Mouse (Mus musculus): ENCODE results near the gene Sycp3. TPM values are rescaled to one million over a fixed set of nuclear protein-coding genes. Genes with fewer than 3 reads are reported as not detected.
"Not testable (repeated sequence)": the region's sequence is repeated elsewhere in the genome, so short reads cannot be mapped to it uniquely, and the experiment has no call there.

Gene Sycp3
- polyA plus RNA-seq, 1 experiment, result not detected

DNA sequence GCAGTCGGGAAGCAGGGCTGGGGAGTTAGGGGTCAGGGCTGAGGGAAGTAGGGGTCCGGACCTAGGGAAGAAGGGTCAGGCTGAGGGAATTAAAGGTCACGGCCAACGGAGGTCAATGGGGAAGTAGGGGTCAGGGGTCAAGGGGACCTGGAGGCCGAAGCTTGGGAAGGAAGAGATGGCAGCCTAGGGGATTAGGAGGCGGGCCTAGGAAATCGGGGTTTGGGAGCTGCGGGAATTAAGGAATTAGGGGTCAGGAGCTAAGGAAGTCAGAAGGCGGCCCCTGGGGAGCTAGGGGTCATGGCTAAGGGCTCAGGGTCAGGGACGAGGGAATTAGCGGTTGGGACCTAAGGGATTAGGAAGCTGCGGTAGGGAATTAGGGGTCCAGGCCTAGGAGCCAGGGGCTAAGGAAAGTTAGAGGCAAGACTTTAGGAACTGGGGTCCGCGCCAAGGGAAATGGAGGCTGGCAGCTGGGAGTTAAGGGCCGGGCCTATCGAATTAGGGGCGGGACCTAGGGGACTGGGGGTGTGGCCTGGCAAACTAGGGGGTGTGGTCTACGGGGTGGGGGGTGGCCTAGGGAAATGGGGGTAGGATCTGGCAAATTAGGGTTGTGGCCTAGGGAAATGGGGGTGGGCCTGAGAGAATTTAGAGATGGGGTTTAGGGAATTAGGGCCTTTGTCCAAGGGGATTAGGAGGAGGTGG is 902 bp downstream of the Sycp3 start:
- Histone ChIP-seq H3K27me3 (ENCODE audit: control insufficient read depth, insufficient read depth, low read length) (no peaks in the 10 kb centered on the region), H3K4me1 (replicated peaks; ENCODE audit: control insufficient read depth, insufficient read depth, low read length) (no peaks in the 10 kb centered on the region), H3K4me3 (ENCODE audit: control insufficient read depth, insufficient read depth, low read length) (no peak overlapping the region), H3K27ac (ENCODE audit: control insufficient read depth, insufficient read depth, low read length) (no peak overlapping the region), H3K36me3 (ENCODE audit: control insufficient read depth, insufficient read depth, low read length) (no peaks in the 10 kb centered on the region)
- no peak for DNase-seq
- 95% methylated on average over 18 of the region's 18 CpGs for WGBS
- no peak for TF ChIP-seq CTCF (IDR thresholded peaks at IDR 0.05; ENCODE audit: borderline replicate concordance, control insufficient read depth, extremely low read depth, insufficient read depth, low read length, poor library complexity)
- TF ChIP-seq POLR2A (IDR thresholded peaks at IDR 0.05; ENCODE audit: control insufficient read depth, extremely low read depth, insufficient read depth, low read length, poor library complexity), result no peak

DNA sequence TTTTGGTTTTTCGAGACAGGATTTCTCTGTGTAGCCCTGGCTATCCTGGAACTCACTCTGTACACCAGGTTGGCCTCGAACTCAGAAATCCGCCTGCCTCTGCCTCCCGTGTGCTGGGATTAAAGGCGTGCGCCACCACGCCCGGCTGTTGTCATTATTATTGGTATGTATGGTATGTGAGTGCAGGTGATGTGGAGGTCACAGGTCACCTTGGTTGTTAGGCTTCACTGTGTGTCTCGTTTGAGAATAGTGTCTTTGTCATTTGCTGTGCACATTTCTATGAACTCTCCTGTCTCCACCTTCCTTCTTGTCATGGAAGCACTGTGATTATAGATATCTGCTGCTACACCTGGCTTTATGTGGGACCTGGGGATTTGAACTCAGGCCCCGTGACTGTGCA is 23.5 kb downstream of the Sycp3 start:
- not testable (repeated sequence) for H3K36me3 ChIP-seq (ENCODE audit: control insufficient read depth, insufficient read depth, low read length); DNase-seq; H3K4me1 ChIP-seq (replicated peaks; ENCODE audit: control insufficient read depth, insufficient read depth, low read length); H3K4me3 ChIP-seq (ENCODE audit: control insufficient read depth, insufficient read depth, low read length); H3K27me3 ChIP-seq (ENCODE audit: control insufficient read depth, insufficient read depth, low read length); H3K27ac ChIP-seq (ENCODE audit: control insufficient read depth, insufficient read depth, low read length)
- 95% methylated on average over 10 of the region's 10 CpGs for WGBS

DNA sequence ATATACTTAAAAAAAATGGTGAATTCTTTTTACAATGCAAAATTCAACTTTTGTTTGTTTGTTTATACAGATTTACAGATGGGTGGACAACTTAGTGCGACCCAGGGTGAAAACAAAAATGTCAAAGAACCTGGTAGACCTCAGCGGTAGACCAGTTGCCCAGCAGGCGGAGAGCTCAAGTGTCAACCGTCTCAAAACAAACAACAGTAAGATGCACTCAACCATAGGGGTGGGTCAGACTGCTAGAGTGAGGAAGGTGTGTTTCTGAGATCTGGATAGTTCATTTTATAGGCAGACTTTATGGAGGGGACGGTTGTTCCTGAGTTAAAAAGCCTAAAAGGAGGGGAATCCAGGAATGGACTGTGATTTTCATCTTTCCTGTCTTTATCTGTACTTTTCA is 29.3 kb downstream of the Sycp3 start:
- H3K27ac ChIP-seq (ENCODE audit: control insufficient read depth, insufficient read depth, low read length), result no peak overlapping the region
- no peaks in the 10 kb centered on the region for H3K4me1 ChIP-seq (replicated peaks; ENCODE audit: control insufficient read depth, insufficient read depth, low read length)
- H3K27me3 ChIP-seq (ENCODE audit: control insufficient read depth, insufficient read depth, low read length), result no peaks in the 10 kb centered on the region
- TF ChIP-seq CTCF (IDR thresholded peaks at IDR 0.05; ENCODE audit: borderline replicate concordance, control insufficient read depth, extremely low read depth, insufficient read depth, low read length, poor library complexity) (no peak), POLR2A (IDR thresholded peaks at IDR 0.05; ENCODE audit: control insufficient read depth, extremely low read depth, insufficient read depth, low read length, poor library complexity) (no peak)
- WGBS, result 97% methylated on average over 5 of the region's 5 CpGs
- H3K4me3 ChIP-seq (ENCODE audit: control insufficient read depth, insufficient read depth, low read length), result no peak overlapping the region
- DNase-seq, result no peak
- no peaks in the 10 kb centered on the region for H3K36me3 ChIP-seq (ENCODE audit: control insufficient read depth, insufficient read depth, low read length)

DNA sequence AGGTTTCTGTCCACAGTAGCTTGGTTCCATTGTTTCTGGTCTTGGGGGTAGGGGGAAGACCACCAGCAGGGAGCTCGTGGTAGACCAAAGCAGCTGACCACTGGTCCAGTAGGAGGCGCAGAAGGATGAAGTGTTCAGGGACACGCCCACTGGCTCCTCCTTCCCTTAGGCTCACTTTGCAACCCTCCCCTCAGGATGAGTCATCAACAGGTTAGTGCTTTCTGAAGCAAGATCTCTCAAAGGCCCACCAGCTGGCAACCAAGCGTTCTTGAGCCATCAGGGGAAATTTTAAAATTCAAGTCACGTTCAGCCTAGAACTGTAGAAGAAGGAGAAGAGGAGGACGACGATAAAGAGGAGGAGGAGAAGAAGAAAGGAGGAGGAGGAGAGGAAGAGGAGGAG is 32.3 kb downstream of the Sycp3 start:
- DNase-seq, result no peak
- Histone ChIP-seq H3K36me3 (ENCODE audit: control insufficient read depth, insufficient read depth, low read length) (no peaks in the 10 kb centered on the region), H3K4me3 (ENCODE audit: control insufficient read depth, insufficient read depth, low read length) (no peak overlapping the region), H3K4me1 (replicated peaks; ENCODE audit: control insufficient read depth, insufficient read depth, low read length) (no peaks in the 10 kb centered on the region; the same call in 1 of the 2 replicates), H3K27me3 (ENCODE audit: control insufficient read depth, insufficient read depth, low read length) (no peaks in the 10 kb centered on the region), H3K27ac (ENCODE audit: control insufficient read depth, insufficient read depth, low read length) (no peak overlapping the region)
- TF ChIP-seq POLR2A (IDR thresholded peaks at IDR 0.05; ENCODE audit: control insufficient read depth, extremely low read depth, insufficient read depth, low read length, poor library complexity), result no peak
- TF ChIP-seq CTCF (IDR thresholded peaks at IDR 0.05; ENCODE audit: borderline replicate concordance, control insufficient read depth, extremely low read depth, insufficient read depth, low read length, poor library complexity), result no peak
- 85% methylated on average over 7 of the region's 7 CpGs for WGBS

DNA sequence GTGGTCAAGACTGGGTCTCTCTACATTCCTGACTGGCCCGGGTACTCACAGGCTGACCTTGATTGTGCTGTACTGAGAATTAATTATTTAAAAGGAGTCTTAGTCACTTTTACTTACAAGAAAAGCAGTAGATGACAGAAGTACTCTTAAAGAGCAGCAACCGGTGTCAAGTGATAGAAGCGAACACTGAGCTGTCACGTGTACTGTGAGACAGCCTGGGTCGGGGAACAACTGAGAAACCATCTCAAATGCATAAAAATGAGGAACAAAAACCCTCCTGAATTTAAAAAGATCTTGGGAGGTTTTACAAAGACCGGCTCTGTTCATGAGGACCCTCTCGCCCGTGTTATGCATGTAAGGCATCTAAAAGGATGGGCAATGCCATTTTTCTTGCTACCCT is 33.3 kb downstream of the Sycp3 start:
- WGBS, result 47% methylated on average over 8 of the region's 8 CpGs
- Histone ChIP-seq H3K27ac (ENCODE audit: control insufficient read depth, insufficient read depth, low read length) (no peak overlapping the region), H3K36me3 (ENCODE audit: control insufficient read depth, insufficient read depth, low read length) (no peaks in the 10 kb centered on the region), H3K4me3 (ENCODE audit: control insufficient read depth, insufficient read depth, low read length) (no peak overlapping the region), H3K27me3 (ENCODE audit: control insufficient read depth, insufficient read depth, low read length) (no peaks in the 10 kb centered on the region), H3K4me1 (replicated peaks; ENCODE audit: control insufficient read depth, insufficient read depth, low read length) (no peaks in the 10 kb centered on the region; the same call in 1 of the 2 replicates)
- DNase-seq, result no peak
- no peak for TF ChIP-seq CTCF (IDR thresholded peaks at IDR 0.05; ENCODE audit: borderline replicate concordance, control insufficient read depth, extremely low read depth, insufficient read depth, low read length, poor library complexity)
- no peak for TF ChIP-seq POLR2A (IDR thresholded peaks at IDR 0.05; ENCODE audit: control insufficient read depth, extremely low read depth, insufficient read depth, low read length, poor library complexity)

DNA sequence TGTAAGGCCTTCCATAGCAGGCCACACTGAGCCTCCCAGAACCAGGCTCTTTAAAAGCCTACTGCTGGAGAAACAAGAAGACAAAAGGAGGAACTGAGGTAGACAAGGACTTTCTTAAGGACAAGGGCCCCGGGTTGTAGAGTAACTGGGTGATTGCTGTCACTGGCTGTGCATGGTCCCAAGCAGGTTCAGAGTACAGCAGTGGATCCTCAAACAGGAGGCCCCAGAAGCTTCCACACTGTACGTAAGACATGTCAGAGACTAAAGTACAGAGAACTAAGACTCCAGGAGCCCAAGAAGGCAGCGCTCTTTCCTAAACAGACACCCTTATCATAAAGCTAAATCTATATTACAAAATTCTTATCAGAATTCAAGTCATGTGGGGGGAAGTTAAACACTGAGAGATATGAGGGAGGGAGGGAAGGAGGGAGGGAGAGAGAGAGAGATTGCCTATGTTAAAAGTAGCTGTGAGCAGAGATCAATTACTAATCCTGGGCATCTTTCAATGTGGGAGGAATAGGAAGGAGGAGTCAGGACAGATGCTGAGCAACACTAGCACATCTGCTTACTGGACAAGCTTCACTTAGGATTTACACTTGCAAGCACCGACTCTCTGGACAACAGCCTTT is 35.7 kb downstream of the Sycp3 start:
- no peaks in the 10 kb centered on the region for H3K36me3 ChIP-seq (ENCODE audit: control insufficient read depth, insufficient read depth, low read length)
- H3K27ac ChIP-seq (ENCODE audit: control insufficient read depth, insufficient read depth, low read length), result no peak overlapping the region
- DNase-seq, result no peak
- no peak overlapping the region for H3K4me3 ChIP-seq (ENCODE audit: control insufficient read depth, insufficient read depth, low read length)
- no peaks in the 10 kb centered on the region for H3K27me3 ChIP-seq (ENCODE audit: control insufficient read depth, insufficient read depth, low read length)
- TF ChIP-seq POLR2A (IDR thresholded peaks at IDR 0.05; ENCODE audit: control insufficient read depth, extremely low read depth, insufficient read depth, low read length, poor library complexity) (no peak), CTCF (IDR thresholded peaks at IDR 0.05; ENCODE audit: borderline replicate concordance, control insufficient read depth, extremely low read depth, insufficient read depth, low read length, poor library complexity) (no peak)
- WGBS, result 68% methylated on average over 4 of the region's 4 CpGs
- no peaks in the 10 kb centered on the region; the same call in 1 of the 2 replicates for H3K4me1 ChIP-seq (replicated peaks; ENCODE audit: control insufficient read depth, insufficient read depth, low read length)
